Mouse (Mus musculus): ENCODE measurements at regions not wholly inside any gene's neighbourhood (a gene's known extent, or its start where the extent isn't known, plus 50 kb on each side); places are given as distances from the start of the nearest gene placed in this dataset.

DNA sequence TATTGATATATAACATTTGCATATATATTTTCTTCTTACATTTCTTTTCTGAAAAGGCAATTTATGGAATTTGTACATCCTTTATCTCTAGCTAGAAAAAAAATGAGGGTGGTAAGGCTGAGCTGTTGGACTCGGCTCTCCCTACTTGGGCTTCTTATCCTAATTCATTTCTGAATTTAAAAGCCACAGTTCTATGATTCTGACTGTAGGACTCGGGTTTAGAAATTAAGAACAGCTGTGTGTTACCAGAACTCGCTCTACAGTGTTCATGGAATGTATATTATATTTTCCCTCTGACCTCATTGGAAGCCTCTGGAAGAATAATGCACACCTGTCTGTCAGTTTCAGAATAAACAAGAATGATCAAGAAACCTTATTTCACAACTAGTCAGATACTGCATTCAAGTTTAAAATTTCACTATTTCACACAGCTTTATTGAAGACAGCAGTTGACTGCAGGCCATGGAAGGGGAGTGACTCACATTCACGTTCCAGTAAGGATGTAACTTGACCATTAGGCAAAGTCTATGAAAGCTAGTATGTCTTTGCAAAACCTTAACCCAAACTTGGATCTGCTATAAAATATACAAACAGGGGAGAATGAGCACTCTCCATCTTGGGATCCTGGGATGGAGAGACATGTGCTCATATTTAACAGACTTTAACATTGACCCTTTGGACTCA lies 207.4 kb downstream of the Papss1 start:
- H3K9ac ChIP-seq, result no peak overlapping the region
- no peak for ATAC-seq (ENCODE audit: insufficient number of reproducible peaks, insufficient read depth, low FRiP score, low TSS enrichment, low read depth)
- no peaks in the 10 kb centered on the region for H3K36me3 ChIP-seq
- H3K4me3 ChIP-seq, result no peak overlapping the region
- no peak overlapping the region for H3K27ac ChIP-seq
- no peak overlapping the region for H3K4me2 ChIP-seq
- H3K4me1 ChIP-seq, result no peaks in the 10 kb centered on the region
- no peaks in the 10 kb centered on the region for H3K27me3 ChIP-seq
- H3K9me3 ChIP-seq, result no peaks in the 10 kb centered on the region
- 19% methylated on average over 4 of the region's 4 CpGs for WGBS

DNA sequence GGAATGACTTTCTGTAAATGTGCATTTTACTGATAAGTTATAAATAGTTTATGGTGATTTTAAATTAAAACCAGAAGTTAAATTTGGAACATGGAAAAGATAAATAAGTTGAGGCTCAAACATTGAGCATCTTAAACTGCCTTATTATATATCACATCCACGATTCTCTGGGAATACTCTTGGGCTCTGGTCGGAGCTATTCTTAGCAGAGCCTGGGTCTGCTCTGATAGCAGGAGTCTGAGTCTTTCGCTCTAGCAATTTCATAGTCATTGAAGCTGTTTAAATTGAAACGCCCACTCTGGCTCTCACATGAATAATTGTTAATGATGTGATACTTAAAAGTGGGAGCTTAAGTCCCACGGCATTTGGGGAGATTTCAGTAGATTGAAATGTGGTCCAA lies 208.0 kb downstream of the Papss1 start:
- no peak overlapping the region for H3K9ac ChIP-seq
- 48% methylated on average over 5 of the region's 5 CpGs for WGBS
- no peak overlapping the region for H3K27ac ChIP-seq

DNA sequence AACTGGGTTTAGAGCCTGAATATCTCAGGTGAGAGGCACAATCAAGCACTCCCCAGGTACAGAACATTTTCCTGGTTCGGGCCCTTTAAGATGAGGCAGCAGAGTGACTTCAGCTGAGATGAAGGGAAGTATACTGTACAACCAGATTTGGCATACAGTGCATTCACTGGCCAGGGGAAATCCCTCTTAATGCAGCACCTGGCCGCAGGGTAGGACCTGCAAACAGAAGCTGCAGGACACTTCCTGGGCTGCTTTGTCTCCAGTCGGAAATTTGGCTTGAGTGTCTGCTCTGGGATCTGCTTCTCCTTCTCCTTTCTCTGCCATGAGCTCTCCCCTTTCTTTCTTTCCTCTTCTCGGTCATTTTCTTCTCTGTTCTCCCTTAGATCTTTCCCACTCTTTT lies 210.9 kb downstream of the Papss1 start:
- no peak overlapping the region for H3K9ac ChIP-seq
- 73% methylated on average over 4 of the region's 4 CpGs for WGBS
- no peaks in the 10 kb centered on the region for H3K36me3 ChIP-seq
- H3K27me3 ChIP-seq, result no peaks in the 10 kb centered on the region
- H3K9me3 ChIP-seq, result no peaks in the 10 kb centered on the region
- no peak overlapping the region for H3K4me2 ChIP-seq
- H3K4me3 ChIP-seq, result no peak overlapping the region
- ATAC-seq (ENCODE audit: insufficient number of reproducible peaks, insufficient read depth, low FRiP score, low TSS enrichment, low read depth), result no peak
- no peaks in the 10 kb centered on the region for H3K4me1 ChIP-seq
- H3K27ac ChIP-seq, result no peak overlapping the region

More for the DNA sequence above, 208.0 kb downstream of the Papss1 start:
- Histone ChIP-seq H3K4me2 (no peak overlapping the region), H3K36me3 (no peaks in the 10 kb centered on the region), H3K4me3 (no peak overlapping the region), H3K9me3 (no peaks in the 10 kb centered on the region), H3K27me3 (no peaks in the 10 kb centered on the region), H3K4me1 (no peaks in the 10 kb centered on the region)
- ATAC-seq (ENCODE audit: insufficient number of reproducible peaks, insufficient read depth, low FRiP score, low TSS enrichment, low read depth), result no peak

DNA sequence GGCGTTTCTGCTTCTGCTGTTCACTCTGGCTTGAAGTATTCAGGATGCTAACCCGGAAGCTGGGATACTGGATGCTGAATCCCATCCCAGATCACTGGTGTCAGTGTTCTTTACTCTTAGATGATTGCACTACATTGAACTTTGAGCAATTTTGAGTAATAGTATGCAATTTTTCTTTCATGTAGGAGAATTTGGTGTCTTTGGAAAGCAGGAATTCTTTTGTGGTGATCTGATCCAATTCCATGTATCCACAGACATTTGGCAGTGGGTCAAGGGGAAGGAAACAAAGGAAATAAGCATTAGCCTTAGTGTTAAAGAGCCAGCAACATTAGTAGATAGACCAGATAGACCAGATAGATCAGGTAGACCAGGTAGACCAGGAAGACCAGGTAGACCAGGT lies 212.1 kb downstream of the Papss1 start:
- H3K9me3 ChIP-seq, result no peaks in the 10 kb centered on the region
- no peaks in the 10 kb centered on the region for H3K4me1 ChIP-seq
- no peak for ATAC-seq (ENCODE audit: insufficient number of reproducible peaks, insufficient read depth, low FRiP score, low TSS enrichment, low read depth)
- H3K9ac ChIP-seq, result no peak overlapping the region
- H3K27ac ChIP-seq, result no peak overlapping the region
- H3K4me3 ChIP-seq, result no peak overlapping the region
- no peaks in the 10 kb centered on the region for H3K27me3 ChIP-seq
- no peak overlapping the region for H3K4me2 ChIP-seq
- 75% methylated on average over 2 of the region's 2 CpGs for WGBS
- H3K36me3 ChIP-seq, result no peaks in the 10 kb centered on the region

DNA sequence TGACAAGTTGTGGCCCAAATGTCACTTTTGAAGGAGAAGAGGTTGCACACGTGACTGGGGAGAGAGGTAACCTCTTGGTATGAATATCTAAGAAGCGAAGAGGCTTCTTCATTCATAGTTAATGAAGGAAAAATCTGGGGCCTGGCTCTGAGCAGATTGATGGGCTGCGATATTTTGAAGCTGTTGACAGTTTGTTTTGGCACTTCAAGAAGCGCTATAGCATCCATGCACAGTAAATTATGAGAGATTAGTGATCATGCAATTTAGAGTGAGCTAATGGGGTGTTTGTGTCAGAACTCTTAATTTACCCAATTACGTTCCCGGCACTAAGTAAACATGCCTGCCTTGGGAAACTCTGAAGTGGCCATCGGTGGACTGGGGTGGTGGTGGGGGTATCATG lies 215.2 kb downstream of the Papss1 start:
- 70% methylated on average over 7 of the region's 7 CpGs for WGBS
- no peak overlapping the region for H3K4me3 ChIP-seq
- H3K4me2 ChIP-seq, result no peak overlapping the region
- H3K27ac ChIP-seq, result no peak overlapping the region
- H3K36me3 ChIP-seq, result no peaks in the 10 kb centered on the region
- ATAC-seq (ENCODE audit: insufficient number of reproducible peaks, insufficient read depth, low FRiP score, low TSS enrichment, low read depth), result no peak
- H3K27me3 ChIP-seq, result no peaks in the 10 kb centered on the region
- no peak overlapping the region for H3K9ac ChIP-seq
- H3K4me1 ChIP-seq, result no peaks in the 10 kb centered on the region
- H3K9me3 ChIP-seq, result no peaks in the 10 kb centered on the region

DNA sequence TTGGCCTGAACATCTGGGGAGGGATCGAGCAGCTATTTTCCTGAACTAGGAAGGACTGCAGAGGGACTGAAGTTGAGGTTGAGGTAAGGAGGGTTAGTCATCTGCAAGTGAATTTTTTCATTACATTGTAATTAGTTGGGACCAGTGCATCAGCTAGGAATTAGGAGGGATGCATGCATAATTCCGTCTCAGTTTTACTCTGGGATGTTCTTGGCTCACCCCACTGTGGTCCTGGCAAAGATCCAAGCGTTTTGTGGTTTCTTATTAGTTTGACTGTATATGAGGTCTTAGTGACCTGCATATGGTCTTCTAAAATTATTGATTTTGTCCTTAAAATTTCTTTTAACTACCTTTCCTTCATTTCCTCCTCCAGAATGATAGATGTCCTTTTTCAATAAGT lies 221.0 kb downstream of the Papss1 start:
- Histone ChIP-seq H3K4me1 (no peaks in the 10 kb centered on the region), H3K27ac (no peak overlapping the region), H3K36me3 (no peaks in the 10 kb centered on the region), H3K27me3 (no peaks in the 10 kb centered on the region), H3K4me2 (no peak overlapping the region), H3K4me3 (no peak overlapping the region), H3K9me3 (no peaks in the 10 kb centered on the region), H3K9ac (no peak overlapping the region)
- no peak for ATAC-seq (ENCODE audit: insufficient number of reproducible peaks, insufficient read depth, low FRiP score, low TSS enrichment, low read depth)
- WGBS, result 44% methylated on average over 3 of the region's 3 CpGs

DNA sequence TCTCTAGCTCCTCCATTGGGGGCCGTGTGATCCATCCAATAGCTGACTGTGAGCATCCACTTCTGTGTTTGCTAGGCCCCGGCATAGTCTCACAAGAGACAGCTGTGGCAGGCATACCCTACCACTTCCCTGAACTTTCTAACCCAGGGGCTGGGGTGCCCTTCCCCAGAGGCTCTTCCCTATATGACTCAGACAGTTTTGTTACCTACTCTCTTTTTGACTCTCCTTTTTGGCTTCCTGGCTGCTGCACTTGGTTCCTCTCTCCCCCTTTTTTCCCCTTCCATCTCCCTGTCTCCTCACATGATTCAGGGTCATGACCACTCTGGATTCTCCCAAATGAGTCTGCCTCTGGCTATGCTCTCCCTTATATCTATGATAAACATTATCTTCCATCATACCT lies 223.8 kb downstream of the Papss1 start:
- no peaks in the 10 kb centered on the region for H3K9me3 ChIP-seq
- no peaks in the 10 kb centered on the region for H3K4me1 ChIP-seq
- no peak overlapping the region for H3K4me2 ChIP-seq
- no peak overlapping the region for H3K9ac ChIP-seq
- H3K27ac ChIP-seq, result no peak overlapping the region
- no peak overlapping the region for H3K4me3 ChIP-seq
- H3K27me3 ChIP-seq, result no peaks in the 10 kb centered on the region
- no peaks in the 10 kb centered on the region for H3K36me3 ChIP-seq
- no peak for ATAC-seq (ENCODE audit: insufficient number of reproducible peaks, insufficient read depth, low FRiP score, low TSS enrichment, low read depth)
- 65% methylated on average over 2 of the region's 2 CpGs for WGBS

DNA sequence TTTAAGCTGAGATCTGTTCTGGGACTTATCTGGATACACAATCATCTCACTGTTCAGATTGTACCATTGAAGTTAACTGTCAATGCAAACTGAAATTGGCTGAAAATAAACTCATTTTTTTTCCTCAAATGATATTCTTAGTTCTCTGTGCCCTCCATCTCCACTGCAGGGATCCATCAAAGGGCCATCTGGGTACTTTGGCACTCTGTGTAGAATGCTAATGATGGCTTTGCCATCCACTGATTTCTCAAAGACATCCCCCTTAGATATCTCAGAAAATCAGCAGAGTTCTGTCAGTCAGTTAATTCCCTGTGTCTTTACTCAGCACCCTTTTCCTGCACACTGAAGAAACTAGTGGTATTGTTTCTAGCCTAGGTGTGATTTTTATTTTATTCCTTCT lies 224.6 kb downstream of the Papss1 start:
- no peak for ATAC-seq (ENCODE audit: insufficient number of reproducible peaks, insufficient read depth, low FRiP score, low TSS enrichment, low read depth)
- Histone ChIP-seq H3K9ac (no peak overlapping the region), H3K36me3 (no peaks in the 10 kb centered on the region), H3K9me3 (no peaks in the 10 kb centered on the region), H3K27ac (no peak overlapping the region), H3K27me3 (no peaks in the 10 kb centered on the region), H3K4me1 (no peaks in the 10 kb centered on the region), H3K4me2 (no peak overlapping the region), H3K4me3 (no peak overlapping the region)

DNA sequence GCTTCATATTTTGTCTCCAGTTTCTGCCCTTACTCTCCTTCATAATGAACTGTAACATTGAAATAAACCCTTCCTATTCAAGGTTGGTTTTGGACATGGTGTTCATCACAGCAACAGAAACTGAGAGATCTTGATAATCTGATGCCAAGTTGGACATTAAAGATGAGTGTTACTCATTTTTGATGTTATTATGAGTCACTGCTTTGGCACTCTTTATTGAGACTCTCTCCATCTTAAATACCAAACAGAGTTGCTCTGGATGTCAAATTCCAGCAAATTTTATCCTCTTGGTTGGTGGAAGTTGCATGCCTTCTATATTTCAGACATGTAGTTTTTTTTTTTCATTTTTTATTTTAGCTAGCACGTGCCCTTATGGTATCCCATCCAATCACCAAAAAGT lies 229.5 kb downstream of the Papss1 start:
- Histone ChIP-seq H3K9ac (no peak overlapping the region), H3K4me2 (no peak overlapping the region), H3K36me3 (no peaks in the 10 kb centered on the region), H3K27me3 (no peaks in the 10 kb centered on the region), H3K27ac (no peak overlapping the region), H3K9me3 (no peaks in the 10 kb centered on the region), H3K4me3 (no peak overlapping the region), H3K4me1 (peaks cover 10% of the 10 kb centered on the region)
- WGBS, result 74% methylated on average over 1 of the region's 1 CpGs
- ATAC-seq (ENCODE audit: insufficient number of reproducible peaks, insufficient read depth, low FRiP score, low TSS enrichment, low read depth), result no peak

DNA sequence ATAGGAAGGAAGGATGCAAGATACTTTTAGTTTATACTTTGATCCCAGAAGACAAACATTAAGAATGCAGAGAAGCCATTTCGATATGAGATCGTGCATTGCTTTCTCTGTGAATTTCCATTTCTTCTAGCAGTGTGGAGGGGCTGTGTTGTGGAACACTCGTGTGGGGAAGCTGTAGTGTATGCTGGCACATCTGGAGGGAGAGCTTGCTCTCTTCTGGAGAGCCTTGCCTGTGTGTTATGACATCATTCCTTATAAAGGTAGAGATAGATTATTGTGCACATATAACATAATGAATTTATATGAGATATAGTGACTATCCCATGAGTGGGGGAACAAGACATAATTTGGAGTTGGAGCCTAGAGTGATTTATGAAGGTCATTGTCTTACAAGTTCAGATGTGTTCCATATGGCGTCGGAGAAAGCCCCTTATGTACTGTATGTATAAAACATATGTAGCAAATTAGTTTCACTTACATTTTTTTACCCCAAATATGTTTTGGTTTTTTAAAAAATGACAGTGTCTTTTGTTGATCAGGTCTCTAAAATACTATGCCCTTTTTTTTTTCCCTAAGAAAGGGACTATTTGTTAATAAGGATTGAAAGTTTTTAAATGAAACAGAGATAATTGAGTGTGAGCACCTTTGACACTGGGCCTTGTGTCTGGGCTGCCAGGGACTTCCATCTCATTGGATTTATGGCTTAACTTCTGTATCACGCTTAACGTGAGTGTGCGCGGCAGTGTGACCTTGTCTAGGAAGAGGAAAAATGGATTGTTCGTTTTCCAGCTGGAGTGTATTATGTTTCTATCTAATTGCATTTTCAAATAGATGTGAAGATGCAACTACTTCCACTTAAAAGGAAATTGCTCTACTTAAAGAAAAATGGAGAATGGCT lies 230.8 kb downstream of the Papss1 start:
- no peak for ATAC-seq (ENCODE audit: insufficient number of reproducible peaks, insufficient read depth, low FRiP score, low TSS enrichment, low read depth)

DNA sequence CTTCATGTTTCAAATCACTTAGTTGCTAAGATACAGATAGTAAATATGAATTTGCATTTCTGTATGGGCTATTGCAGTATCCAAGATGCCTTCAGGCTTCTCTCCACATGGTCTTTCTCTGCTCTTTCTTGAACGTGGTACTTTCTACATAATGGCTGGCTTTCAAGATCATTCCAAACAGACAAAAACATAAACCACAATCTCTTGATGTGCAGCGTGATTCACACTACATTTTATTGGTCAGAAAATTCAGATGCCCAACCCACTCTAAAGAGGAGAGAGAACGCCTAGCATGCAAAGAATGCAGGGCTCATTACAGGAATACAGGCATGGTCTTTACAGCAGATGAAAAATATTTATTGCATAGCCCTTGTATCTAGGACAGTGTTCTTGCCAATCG lies 235.2 kb downstream of the Papss1 start:
- Histone ChIP-seq H3K4me3 (no peak overlapping the region), H3K4me1 (peaks cover 12% of the 10 kb centered on the region), H3K4me2 (no peak overlapping the region), H3K27me3 (no peaks in the 10 kb centered on the region), H3K9me3 (no peaks in the 10 kb centered on the region), H3K36me3 (no peaks in the 10 kb centered on the region), H3K9ac (no peak overlapping the region), H3K27ac (no peak overlapping the region)
- 52% methylated on average over 4 of the region's 4 CpGs for WGBS
- ATAC-seq (ENCODE audit: insufficient number of reproducible peaks, insufficient read depth, low FRiP score, low TSS enrichment, low read depth), result no peak

More for the DNA sequence above, 230.8 kb downstream of the Papss1 start:
- H3K4me1 ChIP-seq, result peaks cover 14% of the 10 kb centered on the region
- no peaks in the 10 kb centered on the region for H3K36me3 ChIP-seq
- no peaks in the 10 kb centered on the region for H3K9me3 ChIP-seq
- H3K4me3 ChIP-seq, result no peak overlapping the region
- H3K4me2 ChIP-seq, result no peak overlapping the region
- WGBS, result 36% methylated on average over 10 of the region's 10 CpGs
- no peak overlapping the region; the same call in 1 of the 2 replicates for H3K27ac ChIP-seq
- H3K9ac ChIP-seq, result no peak overlapping the region
- no peaks in the 10 kb centered on the region for H3K27me3 ChIP-seq

DNA sequence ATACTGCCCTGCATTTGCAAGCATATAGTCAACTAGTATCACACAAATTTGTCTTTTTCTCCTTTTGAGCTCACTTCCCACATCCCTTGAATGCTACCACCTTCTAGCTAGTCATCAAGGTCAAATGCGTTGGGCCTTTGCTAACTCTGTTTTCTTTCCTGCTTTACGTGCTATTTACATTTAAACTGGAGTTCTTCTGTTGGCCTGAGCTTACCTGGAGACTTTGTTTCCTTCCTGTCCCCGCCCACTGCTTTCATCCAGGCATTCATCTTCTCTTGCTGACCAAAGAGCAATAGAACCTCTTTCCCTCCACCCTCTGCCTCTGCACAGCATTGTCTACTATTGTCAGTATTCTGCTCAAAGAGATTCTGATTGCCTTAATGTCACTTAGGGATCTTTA lies 237.0 kb downstream of the Papss1 start:
- no peak overlapping the region for H3K4me2 ChIP-seq
- no peak overlapping the region for H3K4me3 ChIP-seq
- H3K9me3 ChIP-seq, result no peaks in the 10 kb centered on the region
- no peaks in the 10 kb centered on the region for H3K27me3 ChIP-seq
- H3K27ac ChIP-seq, result no peak overlapping the region
- H3K9ac ChIP-seq, result no peak overlapping the region
- 71% methylated on average over 3 of the region's 3 CpGs for WGBS
- no peaks in the 10 kb centered on the region for H3K36me3 ChIP-seq
- ATAC-seq (ENCODE audit: insufficient number of reproducible peaks, insufficient read depth, low FRiP score, low TSS enrichment, low read depth), result no peak
- H3K4me1 ChIP-seq, result peaks cover 7% of the 10 kb centered on the region

Data from embryonic facial prominence, embryonic 13.5 days (tissue).